Mouse (Mus musculus): ENCODE results near the gene Cd101. TPM values are rescaled to one million over a fixed set of nuclear protein-coding genes. Genes with fewer than 3 reads are reported as not detected.

The Cd101 gene
- total RNA-seq (2023), result 3.1 TPM

GRCm38 (mm10) chr3:101029339-101029738, at the start of gene Cd101:
Gene Cd101, minus strand, starts transcription at chr3:101029556.

GRCm38 (mm10) chr3:100969176-100969917, 60.0 kb downstream of the Cd101 start, which contains the start of gene Ttf2:
Gene Ttf2, minus strand, starts transcription at chr3:100969663.

Other genes with a start within 250 kb of the Cd101 start
- not detected for gene Vtcn1, start 204.1 kb downstream of the Cd101 start, total RNA-seq (2023)
- 1.1 TPM for gene Trim45, start 107.4 kb downstream of the Cd101 start, total RNA-seq (2023)
- gene Ttf2, start 59.9 kb downstream of the Cd101 start, total RNA-seq (2023), result 8.5 TPM
- 5.2 TPM for gene Ptgfrn, start 80.7 kb upstream of the Cd101 start, total RNA-seq (2023)

All from CD4-positive naive resting alpha-beta T cell, adult 57 days (primary cell).